Mouse (Mus musculus) common myeloid progenitor, adult 5-6 weeks (primary cell): ENCODE data around the gene Mmp14. TPM values are rescaled to one million over a fixed set of nuclear protein-coding genes. Genes with fewer than 3 reads are reported as not detected.
A peak's percentile ranks its signal among the peaks of the same experiment; 100 is the strongest.

Experiments
- ATAC-seq: replicated peaks from 2 replicates; pipeline ENCODE4 v1.8.0; 2016; ENCODE audit warnings: low read depth, mild to moderate bottlenecking, moderate TSS enrichment, inconsistent platforms; ENCODE audit not compliant: poor library complexity, severe bottlenecking
- total RNA-seq: library from RNA; stranded (forward); fragments of 200-1000, 187-1606 nt; gene quantifications from 2 replicates; pipeline ENCODE4 v1.2.3, GENCODE M21; 2017

Gene Mmp14
- total RNA-seq, 1 experiment from 2014 or later: 18.6 TPM

GRCm38 (mm10) chr14:54432837-54433830 is 1.7 kb downstream of the Mmp14 start:
- ATAC-seq: peak; percentile 81

DNA sequence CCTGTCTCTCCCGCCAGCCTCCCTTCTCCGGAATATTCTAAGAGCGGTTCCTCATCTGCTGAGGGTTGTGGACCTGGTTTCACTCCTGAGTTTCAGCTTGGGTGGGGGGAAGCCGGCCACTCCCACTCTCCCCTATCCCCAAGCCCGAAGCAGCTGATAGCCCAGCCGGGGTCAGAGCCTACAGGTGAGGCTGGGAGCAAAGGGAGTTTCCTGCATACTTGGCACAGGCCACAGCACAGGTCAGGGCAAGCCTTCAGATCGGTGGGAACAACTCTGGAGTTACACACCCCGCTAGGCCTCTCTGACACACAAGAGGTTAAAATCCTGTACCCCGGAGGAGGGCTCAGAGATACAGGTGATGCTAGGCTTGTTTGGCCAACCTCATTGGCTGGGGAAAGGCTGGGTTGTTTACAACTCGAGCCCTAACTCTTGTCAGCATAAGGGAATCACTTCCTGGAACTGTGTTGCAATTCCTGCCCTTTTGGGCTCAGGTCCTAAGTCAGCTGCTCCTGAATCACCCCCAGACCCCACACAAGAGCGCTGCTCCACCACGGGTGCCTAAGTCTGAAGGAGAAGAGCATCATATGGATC is 2.6 kb downstream of the Mmp14 start:
- ATAC-seq: no peak

DNA sequence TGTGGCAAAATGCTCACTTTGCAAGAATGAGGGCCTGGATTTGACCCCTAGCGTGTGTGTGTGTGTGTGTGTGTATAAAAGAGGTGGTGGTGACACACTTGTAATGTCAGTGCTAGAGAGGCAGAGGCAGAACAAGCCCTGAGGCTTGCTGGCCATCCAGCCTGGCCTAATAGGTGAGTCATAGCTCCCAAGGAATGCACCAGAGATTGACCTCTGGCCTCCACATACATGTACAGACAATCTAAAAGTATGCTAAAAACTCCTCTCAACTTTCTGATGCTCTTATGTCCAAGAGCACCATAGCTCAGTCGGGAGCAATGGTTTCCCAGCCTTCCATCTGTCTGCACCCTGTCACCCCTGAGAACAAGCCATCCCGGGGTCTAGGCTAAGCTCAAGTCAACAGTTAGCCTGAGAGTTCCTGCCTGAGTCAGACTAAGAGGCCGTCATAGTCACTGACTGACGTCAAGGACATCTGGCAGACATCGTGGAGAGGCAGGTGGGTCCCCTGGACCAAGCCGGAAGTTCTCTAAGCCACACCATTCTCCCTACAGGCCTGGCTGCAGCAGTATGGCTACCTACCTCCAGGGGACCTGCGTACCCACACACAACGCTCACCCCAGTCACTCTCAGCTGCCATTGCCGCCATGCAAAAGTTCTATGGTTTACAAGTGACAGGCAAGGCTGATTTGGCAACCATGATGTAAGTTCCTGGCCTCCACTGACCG is 3.9 kb downstream of the Mmp14 start:
- no peak for ATAC-seq

- no peak for ATAC-seq
Observed at GRCm38 (mm10) chr14:54439155-54439554, 7.7 kb downstream of the Mmp14 start.

GRCm38 (mm10) chr14:54439610-54440009 is 8.2 kb downstream of the Mmp14 start:
- ATAC-seq: no peak

DNA sequence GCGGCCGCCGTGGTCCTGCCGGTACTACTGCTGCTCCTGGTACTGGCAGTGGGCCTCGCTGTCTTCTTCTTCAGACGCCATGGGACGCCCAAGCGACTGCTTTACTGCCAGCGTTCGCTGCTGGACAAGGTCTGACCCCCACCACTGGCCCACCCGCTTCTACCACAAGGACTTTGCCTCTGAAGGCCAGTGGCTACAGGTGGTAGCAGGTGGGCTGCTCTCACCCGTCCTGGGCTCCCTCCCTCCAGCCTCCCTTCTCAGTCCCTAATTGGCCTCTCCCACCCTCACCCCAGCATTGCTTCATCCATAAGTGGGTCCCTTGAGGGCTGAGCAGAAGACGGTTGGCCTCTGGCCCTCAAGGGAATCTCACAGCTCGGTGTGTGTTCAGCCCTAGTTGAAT is 9.1 kb downstream of the Mmp14 start:
- no peak for ATAC-seq

DNA sequence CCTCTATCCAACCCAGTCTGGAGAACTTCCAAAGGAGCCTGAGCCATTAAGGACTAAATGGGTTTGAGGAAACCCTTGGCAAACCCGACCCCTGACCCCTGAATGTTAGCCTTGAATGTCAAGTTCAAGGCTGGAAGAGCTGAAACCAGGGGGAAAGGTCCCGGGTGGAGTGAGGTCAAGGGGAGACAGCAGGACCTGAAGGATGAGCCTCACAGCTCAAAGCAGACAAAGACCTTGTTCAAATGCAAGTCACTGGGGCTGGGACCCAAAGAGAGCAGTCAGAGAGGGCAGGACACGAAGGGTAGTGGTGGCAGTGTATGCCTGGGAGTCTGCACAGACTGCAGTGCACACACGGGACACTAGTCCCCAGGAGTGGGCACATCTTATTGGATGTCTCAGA is 10.0 kb downstream of the Mmp14 start:
- ATAC-seq: no peak

DNA sequence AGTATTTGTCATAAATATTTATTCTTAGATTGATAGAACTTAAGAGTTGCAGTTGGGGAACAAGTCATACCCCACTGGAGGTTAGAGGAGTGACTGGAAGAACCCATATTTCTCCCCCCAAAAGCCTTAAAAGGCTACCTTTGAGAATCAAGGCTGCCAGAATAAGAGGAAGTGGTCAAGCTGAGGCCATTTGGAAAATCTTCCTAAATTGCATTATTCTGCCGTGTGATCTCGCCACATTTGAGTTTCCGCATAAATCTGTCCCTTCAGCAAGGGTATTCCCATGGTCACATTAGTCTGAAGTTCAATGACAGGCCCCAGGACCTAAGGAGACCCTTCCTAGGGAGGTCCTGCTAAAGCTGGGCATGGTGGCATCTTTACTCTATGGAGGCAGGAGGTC is 11.1 kb downstream of the Mmp14 start:
- peak; percentile 23 for ATAC-seq

DNA sequence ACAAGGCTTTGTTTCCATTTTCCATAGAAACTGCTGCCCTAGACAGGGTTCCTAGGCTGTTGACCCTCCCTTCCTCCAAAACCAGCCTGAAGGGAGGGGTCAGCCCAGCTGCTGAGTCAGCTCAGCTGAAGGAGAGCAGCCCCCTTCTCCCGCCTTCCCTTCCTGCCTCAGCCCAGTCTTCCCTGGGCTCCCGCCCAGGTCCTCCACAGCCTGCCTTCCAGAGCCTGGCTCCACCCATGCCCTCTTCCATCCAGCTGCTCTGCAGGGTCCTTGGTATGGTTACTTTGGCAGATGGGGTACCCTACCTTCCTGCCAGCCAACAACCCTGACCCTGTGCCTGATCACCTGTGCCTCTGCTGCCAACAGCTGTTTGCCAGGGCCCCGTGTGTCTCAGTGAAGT is 11.8 kb downstream of the Mmp14 start:
- no peak for ATAC-seq

- ATAC-seq: no peak
Observed at GRCm38 (mm10) chr14:54443712-54444618, 12.6 kb downstream of the Mmp14 start.

DNA sequence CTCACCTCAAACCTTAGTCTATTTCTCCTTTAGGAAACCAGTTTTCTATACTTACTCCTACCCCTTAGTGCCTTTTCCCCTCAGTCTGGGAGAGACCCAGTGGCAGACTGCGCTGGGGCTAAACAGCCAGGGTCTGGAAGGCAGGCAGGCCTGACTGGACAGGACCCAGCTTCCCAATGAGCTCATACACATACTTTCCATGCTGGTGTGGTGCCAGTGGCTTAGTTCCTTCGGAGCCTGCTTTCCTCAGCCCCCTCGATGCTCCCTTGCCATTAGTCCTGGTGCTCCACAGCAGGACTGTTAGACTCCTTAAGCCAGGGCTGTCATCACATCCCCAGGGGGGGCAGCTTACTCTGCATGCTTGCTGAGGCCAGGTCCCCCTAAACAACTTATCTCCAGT is 14.1 kb downstream of the Mmp14 start:
- no peak for ATAC-seq

- ATAC-seq: no peak
Observed at GRCm38 (mm10) chr14:54453566-54453965, 22.2 kb downstream of the Mmp14 start.

DNA sequence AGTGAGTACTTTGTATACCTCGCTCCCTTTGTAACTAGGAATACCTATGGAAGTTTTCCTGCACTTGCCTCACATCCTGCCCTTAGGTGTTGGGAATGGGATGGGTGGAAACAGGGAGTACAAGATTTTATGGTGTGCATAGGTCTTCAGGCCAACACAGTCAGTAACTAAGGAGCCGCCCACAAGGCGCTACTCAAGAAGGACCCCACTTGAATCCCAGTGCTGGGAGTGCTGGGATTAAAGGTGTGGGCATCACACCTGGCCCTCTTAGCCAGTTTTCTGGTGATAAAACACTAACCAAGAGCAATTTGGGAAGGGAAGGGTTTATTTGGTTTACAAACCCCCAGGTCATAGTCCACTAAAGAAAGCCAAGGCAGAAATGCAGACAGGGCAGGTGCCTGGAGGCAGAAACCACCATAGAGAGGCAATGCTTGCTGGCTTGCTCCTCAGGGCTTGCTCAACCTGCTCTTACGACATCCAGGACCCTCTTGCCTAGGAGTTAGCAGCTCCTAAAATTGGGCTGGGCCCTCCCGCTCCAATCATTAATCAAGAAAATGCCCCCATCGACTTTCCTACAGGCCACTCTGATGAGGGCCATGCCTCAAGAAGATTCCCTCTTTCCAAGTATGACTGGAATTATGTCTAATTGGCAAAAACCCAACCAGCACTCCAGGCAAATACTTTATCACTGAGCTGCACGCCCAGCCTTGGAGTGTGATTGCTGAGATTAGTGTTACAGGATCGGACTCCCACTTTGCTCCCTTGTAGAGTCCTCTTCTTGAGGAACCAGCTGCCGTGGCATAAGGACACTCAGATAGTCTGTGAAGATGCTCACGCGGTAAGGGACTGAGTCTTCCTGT is 23.5 kb downstream of the Mmp14 start:
- no peak for ATAC-seq

GRCm38 (mm10) chr14:54457907-54458569 is 26.6 kb downstream of the Mmp14 start:
- no peak for ATAC-seq

DNA sequence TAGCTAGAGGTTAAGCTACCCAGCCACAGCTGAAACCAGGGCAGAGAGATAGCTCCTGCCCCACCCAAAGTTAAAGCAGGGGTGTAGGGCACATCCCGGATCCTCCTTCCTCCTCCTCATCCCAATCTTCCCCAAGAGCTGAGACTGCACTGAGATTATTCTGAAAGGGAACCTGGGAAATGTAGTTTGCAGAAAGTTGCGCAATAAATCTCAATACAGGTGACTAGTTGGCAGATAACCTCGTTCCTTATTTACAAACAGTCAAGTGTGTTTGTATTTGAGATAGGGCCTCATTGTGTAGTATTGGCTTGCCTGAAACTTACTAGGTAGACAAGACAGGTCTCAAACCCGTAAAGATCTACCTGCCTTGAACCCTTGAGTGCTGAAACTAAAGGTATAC is 30.7 kb downstream of the Mmp14 start:
- no peak for ATAC-seq

DNA sequence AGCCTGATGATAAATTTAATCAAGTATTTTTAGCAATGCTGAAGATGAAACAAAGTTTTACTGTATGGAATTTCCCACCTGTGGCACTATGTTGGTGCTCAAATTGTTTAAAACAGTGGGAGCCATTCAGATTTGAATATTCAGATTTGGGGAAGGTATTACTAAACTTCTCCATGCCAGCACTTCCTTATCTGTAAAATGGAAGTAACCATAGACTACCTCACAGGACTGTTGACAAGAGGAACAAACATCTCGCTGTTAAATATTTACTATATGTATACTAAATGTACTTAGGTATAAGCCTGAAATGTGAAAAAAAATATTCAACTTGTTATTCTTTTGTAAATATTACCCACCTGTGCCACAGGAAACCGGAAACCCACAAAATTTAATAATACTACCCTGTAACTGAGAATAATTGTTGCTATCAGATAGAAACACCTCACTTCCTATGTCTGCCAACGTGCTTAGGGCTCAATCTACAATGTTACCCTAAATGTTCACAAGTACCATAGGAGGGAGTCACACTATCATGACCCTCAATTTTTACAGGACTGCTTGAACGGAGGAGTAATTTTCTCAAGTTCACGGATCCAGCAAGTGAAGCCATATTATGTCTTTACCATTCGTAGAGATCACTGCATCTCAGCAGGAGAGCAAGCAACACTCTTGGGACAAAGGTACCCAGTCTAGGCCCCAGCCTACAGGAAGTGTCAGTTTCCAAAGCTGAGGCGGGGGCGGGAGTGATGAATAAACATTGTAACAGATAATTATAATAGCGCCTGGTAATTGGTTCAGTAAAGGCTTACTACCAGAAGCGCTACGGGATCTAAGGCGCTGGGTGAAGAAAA is 31.9 kb downstream of the Mmp14 start:
- ATAC-seq: peak; percentile 48

- peak; percentile 83 for ATAC-seq
Observed at GRCm38 (mm10) chr14:54463959-54464292, 32.5 kb downstream of the Mmp14 start, which contains the start of gene Lrp10. Gene Lrp10, plus strand, starts transcription at chr14:54464137.
